Mouse (Mus musculus) layer of hippocampus, adult 9-10 months (tissue): ENCODE results near the gene Polr1b.

ENCODE experiments used
- DNase-seq: peaks from one replicate; pipeline ENCODE4 v3.0.0; 2022; ENCODE audit warnings: low spot score

Gene Polr1b

DNA sequence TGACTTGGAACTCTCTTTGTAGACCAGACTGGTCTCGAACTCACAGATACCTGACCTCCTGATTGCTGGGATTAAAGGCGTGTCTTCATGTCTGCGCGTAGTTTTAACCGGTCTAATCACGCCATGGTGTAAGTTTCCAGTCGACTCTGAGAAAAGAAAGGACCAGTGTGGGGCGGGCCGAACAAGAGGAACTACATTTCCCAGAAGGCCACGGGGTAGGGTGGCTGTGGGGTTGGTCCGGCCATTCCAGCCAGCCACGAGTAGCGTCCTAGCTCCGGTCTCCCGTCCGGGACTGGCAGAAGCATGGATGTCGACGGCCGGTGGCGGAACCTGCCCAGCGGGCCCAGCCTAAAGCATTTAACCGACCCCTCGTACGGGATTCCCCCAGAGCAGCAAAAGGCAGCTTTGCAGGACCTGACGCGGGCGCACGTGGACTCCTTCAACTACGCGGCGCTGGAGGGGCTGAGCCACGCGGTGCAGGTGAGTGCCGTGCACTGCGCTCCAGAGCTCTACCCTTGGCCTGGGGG is at the start of gene Polr1b:
Gene Polr1b (plus strand): TSS at position 212 of the 527 bp plus-strand sequence.
- peak; percentile 88 for DNase-seq

DNA sequence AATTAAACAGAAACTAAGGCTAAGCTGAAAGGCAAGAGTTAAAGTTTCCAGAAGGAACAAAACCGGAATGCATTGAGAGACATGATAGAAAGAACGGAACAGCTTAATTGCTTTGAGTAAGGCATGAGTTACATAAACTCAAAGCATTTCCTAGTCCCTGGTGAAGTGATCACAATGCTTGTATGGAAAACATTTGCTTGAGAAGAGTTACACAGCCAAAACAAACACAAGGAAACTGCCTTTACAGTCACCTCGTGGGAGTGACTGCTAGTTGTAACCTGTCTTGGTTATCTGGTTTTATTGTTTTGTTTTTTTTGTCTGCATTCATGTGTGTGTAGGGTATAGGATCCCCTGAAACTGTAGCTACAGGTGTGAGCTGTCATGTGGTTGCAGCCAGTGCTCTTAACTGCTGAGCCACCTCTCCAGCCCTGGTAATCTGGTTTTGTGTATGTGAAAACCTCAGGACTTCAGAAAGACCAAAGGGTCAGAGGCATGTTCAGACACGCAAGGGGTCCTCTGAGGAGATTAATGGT is 48.3 kb upstream of the Polr1b start:
- DNase-seq, result no peak

DNA sequence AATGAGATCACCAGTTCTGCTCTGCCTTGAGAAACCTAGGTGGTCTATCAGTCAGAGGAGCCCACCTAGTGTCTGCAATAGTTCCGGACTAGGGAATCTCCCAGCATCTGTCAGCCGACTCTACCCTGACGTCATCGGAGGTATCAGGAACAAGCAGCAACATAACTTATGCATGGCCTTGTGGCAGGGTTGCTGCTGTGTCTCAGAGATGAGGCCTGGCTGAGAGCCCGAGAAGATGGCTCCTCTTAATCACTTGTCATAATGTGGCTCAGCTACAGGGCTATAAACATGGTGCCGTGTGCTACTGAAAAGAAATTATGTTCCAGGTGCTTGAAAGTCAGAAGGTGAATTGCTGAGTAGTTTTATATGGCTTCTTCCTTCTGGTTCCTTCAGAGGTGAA is 45.1 kb upstream of the Polr1b start:
- no peak for DNase-seq

DNA sequence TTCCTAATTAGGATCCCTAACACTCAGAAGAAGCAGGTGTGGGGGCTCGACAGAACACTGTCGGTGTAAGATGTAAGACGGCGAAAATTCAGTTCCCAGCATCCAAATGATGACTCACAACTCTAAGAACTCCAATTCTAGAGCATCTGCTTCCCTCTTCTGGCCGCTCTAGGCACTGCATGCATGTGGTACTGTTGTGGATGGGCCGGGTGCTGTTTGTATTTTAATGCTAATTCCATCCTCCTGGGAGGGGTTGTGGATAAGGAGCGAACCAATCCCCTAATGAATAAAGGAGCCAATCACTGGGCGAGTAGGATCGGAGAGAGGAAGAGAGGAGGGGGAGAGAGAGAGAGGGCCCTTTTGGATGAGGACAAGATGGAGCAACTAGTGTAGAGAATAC is 44.2 kb upstream of the Polr1b start:
- DNase-seq, result no peak

DNA sequence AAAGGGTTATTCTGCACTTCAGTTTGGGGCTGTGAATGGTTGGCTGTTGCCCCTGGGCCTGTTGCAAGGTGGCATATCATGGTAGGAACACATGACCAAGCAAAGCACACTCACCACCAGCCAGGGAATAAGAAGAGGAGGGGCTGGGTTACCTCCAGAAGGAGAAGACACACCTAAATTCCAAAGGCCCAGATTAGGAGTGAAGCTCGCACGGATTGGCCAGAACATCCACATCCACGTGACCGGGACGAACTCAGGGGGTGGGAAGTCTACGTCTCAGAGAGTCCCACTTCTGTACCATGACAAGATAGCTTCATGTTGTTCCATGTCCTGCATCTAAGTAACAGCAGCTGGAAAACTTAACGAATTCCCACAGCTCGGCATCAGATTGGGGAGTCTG is 43.5 kb upstream of the Polr1b start:
- no peak for DNase-seq

DNA sequence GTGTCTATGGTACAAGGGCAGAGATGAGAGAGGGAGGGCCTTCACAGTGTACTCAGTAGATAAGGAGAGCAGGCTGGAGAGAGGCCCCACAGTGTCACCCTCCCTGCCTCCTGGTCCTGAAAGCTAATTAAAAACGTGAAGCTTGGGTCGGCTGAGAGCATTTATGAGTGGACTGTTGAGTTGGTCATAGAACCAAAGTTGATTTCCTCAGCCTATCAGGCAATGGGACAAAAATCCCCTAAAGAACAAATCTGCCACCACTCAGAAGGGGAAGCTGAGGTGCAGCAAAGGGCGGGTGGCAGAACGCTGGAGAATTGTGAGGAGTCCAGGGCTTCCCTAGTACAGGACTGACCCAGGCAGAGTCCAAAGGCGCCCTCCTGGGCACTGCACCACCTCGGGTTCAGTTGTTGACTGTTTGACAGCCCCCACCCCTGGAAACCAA is 42.9 kb upstream of the Polr1b start:
- no peak for DNase-seq

DNA sequence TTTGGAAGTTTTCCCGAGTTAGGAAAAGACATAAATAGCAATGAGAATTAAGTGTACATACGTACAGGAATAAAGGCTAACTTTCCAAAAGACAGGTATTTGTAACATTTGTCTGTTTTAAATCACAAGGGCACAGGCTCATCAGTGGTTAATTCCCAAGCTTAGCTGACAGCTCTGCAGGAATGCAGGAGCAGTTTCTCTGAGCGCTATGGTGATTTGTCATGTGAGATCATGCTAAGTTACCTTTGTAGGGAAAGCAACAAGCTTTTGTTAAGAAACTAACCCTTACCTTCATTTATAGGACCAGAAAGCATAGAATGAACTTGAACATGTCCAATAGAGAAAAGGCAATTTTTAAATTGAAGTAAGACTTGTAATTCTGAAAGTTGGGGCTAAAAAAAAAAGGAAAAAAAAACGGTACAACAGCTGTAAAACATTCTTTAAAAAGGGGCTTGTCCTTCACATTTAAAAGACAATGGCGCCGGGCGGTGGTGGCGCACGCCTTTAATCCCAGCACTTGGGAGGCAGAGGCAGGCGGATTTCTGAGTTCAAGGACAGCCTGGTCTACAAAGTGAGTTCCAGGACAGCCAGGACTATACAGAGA is 39.2 kb upstream of the Polr1b start:
- no peak for DNase-seq

DNA sequence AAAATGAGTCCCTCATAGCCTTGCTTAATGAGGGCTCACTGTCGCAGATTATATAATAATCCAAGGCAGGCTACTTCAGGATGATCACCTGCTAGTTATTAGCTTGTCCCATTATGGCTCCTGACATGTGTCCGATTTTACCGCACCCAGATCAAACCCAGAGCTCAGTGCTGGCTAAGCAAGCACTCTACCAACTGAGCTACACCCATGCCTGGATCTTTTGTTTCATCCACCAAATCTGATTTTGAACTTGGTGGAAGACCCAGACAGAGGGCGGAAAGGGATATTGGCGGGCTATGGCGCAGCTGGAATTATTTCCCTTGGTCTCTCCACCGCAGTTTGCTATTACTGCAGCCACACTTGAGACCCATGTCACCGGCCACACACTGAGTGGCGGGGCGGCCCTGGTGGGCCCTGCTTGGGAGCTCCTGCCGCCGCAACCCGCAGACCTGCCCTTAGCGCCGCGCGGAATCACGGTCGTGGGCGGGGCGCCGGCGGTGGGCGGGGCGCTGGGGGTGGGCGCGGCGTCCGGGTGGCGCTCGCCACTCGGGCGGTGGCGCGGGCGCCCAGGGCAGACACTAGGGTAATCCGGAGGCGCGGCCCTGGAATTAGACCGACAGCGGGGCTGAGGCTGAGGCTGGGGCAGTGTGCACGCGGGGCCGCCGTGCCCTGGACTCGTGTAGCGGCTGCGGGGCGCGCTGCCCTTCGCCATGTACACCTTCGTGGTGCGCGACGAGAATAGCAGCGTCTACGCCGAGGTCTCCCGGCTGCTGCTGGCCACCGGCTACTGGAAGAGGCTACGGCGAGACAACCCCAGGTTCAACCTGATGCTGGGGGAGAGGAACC is 35.1 kb upstream of the Polr1b start, which contains the start of gene Ttl:
Gene Ttl (plus strand): TSS at position 506 of the 846 bp plus-strand sequence.
- no peak for DNase-seq

DNA sequence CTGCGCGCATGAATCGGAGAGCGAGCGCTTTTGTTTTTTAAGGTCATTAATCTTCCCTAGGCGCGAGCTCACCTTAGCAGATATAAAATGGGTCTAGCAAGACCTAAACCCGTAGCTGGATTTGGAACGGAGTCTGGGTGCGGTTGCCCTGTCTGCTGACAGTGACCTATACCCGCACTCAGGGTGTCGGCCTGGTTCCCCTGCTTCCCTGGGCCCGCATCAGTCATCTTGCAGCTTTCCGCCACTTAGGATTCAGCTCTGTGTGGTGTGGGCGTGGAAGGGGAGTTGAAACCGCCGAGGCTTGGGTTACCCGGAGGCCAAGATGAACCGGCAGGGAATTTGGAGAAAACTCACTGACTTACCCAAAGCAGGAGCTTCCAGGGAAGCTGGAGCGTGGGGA is 34.5 kb upstream of the Polr1b start:
- DNase-seq, result no peak

DNA sequence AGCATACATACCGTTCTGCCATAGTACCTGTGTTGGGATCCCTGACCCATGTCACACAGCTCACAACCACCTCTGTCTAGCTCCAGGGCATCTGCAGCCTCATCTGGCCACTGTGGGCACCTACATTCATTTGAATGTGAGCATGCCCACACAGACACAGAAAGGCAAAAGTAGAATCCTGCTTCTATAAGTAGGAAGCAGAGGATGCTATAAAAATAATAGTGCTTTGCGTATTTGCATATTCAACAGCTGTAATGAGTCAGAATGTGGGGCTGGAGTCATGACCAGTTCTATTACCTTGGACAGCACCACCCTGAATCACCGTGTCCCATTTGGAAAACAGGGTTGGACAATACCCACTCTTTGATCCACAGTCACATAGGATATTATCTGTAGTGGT is 30.5 kb upstream of the Polr1b start:
- DNase-seq, result no peak

DNA sequence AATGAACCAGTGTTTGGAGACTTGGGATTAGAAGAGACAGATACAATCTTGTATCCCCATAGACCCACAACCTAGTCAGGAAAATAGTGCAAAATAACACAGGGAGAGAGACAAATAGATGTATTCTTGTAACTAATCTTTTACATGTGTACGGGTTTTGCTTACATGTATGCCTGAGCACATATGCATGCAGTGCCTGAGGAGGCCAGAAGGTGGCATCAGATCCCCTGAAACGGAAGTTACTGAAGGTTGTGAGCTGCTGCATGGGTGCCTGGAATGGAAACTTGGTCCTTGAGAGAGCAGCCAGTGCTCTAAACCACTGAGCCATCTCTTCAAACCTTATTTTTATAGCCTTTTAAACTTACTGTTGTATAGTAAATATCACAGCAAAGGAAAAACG is 22.5 kb upstream of the Polr1b start:
- DNase-seq, result no peak

DNA sequence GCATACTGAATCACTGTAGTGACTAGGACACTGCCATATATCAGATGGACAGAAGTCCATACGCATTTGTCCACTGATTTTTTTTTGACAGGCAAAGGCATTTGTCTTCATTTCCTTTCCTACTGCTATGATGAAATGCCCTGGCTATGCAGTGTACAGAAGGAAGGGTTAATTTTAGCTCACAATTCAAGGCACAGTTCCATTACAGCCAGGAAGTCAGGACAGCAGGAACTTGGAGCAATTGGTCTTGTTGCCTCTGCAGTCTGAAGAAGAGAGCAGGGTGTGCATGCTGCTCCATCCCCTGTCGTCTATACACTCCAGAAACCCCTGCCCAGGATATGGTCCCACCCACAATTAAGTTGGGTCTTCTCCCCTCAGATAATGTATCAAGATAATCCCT is 21.6 kb upstream of the Polr1b start:
- DNase-seq, result no peak

DNA sequence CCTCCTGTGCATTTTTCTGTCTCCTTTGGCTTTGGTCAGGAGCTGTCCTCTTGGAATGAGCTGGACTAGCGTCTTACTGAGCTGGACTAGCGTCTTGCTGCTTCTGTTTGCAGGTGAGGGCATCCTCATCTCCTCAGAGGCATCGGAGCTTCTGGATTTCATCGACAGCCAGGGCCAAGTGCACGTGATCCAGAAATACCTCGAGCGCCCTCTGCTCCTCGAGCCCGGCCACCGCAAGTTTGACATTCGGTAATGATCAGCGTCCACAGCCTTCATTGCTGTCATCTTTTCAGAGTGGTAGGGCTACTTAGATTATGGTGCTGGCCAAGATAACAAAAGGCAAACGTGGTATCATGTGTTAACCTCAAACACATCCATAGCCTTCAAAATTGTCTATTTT is 19.7 kb upstream of the Polr1b start:
- no peak for DNase-seq

DNA sequence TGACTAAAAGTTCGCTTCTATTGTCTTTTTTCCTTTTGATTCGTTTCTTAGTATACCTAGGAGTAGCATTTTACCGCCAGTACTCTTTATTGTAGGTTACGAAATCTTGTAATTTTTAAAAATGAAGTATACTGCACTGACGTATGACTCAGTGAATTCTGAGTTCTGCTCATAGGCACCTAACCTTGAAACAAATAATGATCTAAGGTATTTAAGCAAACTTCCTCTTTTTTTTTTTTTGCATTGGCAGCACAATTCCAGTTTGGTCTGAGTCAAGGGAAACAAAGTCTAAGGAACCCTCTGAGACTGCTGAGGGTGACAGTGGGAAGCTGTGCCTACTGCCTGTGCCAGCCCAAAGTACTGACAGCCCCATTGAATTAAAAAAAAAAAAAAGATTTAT is 17.3 kb upstream of the Polr1b start:
- no peak for DNase-seq

DNA sequence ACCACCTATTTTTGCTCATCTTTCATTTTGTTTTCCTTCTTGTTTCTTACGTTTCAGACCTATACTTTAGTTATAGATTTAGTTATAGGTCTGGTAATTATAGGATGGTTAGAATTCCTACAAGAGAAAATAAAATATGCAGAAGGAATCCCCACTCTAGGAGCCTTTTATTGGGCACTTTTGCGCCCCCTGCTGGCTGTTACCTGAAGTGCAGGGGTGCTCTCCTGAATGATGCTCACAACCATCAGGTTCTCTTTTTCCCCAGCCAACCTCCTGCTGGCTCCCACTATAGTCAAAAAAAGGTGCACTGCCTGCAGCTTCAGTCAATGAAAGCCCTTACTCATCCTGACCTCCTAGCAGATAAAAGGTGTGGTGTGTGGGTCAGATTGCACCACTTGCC is 15.8 kb upstream of the Polr1b start:
- no peak for DNase-seq

DNA sequence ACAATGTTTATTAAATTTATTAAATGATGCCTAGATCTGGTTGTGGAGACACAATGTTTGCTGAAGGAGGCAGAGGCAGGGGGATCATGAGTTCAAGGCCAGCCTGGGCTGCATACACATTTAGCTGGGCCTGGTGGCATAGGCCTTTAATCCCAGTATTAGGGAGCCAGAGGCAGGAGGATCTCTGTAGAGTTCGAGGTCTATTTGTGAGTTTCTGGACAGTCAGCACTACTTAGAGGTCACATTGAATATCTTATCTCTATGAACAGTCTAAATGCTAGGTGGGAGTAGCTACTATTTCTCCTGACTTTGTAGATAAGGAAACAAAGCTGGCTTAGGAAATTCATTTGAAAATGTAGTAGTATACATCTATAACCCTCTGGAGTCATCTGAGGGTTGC is 13.3 kb upstream of the Polr1b start:
- no peak for DNase-seq

DNA sequence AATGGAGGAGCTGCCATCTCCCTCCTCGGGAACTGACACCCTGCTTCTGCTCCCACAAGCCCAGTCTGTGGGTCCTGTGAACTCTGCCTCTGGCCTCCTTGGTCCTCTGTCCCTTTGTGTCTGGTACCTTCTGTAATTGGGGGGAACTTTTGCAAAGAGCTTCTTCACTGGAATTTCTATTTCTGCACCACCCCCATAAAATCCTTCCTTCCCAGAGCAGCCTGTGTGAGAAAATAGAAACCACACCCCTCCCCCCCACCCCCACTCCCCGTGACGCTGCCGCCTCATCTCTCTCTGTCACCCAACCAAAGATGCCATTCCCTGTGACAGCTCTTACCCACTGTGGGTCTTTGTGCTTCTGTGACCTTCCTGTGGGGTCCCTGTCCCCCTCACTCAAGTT is 10.4 kb upstream of the Polr1b start:
- no peak for DNase-seq

DNA sequence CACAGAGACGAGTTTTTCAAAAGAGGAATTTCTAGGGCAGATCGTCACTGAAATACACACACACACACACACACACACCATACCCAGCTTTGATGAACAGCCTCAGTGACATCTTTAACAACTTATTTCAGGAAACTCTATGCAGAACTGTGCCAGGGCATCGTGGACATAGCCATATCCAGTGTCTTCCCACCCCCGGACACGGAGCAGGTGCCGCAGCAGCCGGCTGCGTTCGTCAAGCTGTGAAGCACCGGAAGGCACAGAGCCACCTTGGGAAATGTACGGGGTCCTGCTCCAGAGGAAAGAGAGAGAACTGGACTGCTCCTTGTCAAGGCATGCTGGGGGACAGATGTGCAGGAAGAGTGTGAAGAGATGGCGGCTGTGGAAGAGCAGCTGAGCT is 8.0 kb upstream of the Polr1b start:
- DNase-seq, result no peak

DNA sequence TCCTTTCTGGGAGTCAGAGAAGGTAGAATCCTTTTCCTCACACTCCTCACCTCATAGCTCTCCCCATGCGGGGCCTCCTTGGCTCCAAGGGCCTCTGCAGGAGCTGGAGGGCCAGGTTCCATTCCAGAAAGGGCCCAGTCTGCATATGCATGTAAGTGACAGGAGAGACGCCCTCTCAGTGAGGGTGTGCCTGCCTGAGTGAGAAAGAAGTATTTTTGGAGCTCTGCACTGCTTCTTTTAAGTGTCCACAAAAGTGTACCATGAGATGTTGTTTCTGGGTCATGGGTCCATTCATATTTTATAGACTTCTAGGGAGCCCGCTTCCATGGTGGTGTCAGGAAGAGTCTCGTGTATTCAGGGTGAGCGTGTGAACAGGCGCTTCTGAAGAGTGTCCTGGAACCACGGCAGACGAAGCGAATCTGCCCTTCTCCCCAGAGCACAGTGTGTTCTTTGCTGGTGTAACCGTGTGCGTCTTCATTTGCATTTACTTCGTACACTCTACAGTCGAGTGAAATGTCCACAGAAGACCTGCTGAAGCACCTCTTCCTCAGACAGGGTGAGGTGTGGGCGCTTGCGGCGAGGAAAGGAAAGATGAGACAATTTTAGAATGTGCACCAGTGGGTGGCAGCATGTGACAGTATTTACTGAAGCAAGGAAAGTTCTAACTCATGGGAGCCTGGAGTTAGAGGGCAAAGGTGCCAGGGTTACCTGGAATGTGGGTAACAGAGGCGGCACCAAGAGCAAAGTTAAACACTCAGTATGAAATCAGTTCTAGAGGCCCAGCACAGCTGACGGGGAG is 6.7 kb upstream of the Polr1b start:
- no peak for DNase-seq

DNA sequence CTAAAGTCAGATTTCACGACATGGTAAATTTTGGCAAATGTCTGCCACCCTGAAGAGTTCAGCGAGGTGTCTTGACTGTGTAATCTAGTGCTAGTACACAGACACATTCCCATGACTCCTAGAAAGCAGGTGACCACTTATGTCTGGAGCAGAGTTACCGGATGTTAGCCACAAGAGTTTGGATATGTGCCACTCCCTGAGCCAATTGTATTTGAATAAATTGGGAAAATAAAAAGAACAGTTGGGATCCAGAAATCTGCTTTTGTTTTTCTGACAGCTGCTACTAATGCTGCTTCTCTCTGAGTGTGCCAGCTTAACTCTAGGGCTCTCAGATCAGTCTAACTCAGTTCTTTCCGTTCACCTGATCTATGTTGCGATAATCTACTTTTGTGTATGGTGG is 12.1 kb downstream of the Polr1b start:
- DNase-seq, result peak; percentile 56

DNA sequence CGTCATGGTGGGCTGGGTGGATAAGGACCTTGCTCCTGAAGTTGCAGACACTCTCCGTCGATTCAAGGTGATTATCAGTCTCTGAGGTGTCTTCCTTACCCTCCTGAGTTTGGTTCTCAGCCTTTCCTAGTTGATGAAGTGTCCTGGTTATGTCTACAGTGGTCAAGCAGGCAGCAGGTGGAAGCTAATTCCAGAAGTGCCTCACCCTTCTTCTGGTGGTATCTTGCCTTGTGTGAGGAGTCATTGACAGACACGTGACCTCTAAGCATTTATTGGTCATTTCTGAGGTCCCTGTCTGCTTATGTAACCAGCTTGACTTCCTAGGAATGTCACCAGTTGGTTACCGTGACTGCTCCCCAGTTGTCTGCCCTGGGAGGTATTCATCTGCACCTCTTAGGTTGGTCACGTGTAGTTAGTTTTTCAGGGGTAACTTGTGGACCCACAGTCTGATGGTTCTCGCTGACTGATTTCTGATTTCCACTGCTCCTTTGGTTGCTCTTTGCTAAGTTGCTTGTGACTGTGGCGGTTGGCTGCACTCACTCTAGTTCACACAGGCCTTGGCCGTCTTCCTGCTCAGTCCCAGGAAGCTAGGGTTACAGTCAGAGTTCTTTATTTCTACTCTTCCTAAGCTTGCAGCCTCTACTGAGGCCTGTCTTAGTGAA is 15.0 kb downstream of the Polr1b start:
- no peak for DNase-seq

DNA sequence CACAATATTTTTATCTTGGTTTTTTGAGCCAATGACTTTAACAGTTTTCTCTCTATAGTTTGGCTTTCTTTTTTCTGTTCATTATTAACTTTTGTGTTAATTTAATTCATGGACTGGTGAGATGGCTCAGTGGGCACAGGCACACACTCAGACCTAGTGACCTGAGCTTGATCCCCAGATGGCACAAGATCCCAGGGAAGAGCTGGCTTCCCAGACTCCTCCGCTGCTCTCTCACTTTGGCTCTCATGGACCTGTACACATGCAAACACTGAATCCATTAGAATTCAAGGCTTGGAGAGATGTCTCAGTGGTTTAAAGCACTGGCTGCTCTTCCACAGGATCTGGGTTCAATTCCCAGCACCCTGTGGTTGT is 15.6 kb downstream of the Polr1b start:
- no peak for DNase-seq
